Mouse (Mus musculus) embryo, embryonic 10.5 days (tissue): Measurements from ENCODE around the gene Mrpl51.

Source experiments
- DNase-seq: peaks from one replicate; pipeline ENCODE4 v3.0.0-alpha.2; 2015; ENCODE audit warnings: low spot score

The Mrpl51 gene

GRCm38 (mm10) chr6:125191332-125192015 lies at the start of gene Mrpl51, which contains the start of gene Ncapd2:
Mrpl51 (plus strand) TSS chr6:125191801.
Ncapd2 (minus strand) TSS chr6:125191701.
- DNase-seq: peak; percentile 98

- DNase-seq: no peak
Observed at GRCm38 (mm10) chr6:125142436-125142835, 49.2 kb upstream of the Mrpl51 start.

GRCm38 (mm10) chr6:125143128-125143527 lies 48.5 kb upstream of the Mrpl51 start:
- no peak for DNase-seq

- no peak for DNase-seq
Observed at GRCm38 (mm10) chr6:125143904-125144303, 47.7 kb upstream of the Mrpl51 start.

- DNase-seq: peak; percentile 98
Observed at GRCm38 (mm10) chr6:125145001-125145400, 46.6 kb upstream of the Mrpl51 start, which contains the start of gene Iffo1. Iffo1 (plus strand) TSS chr6:125145241.

GRCm38 (mm10) chr6:125145479-125145951 lies 46.1 kb upstream of the Mrpl51 start:
- DNase-seq: no peak

GRCm38 (mm10) chr6:125146148-125146547 lies 45.5 kb upstream of the Mrpl51 start:
- DNase-seq: no peak

GRCm38 (mm10) chr6:125146797-125147196 lies 44.8 kb upstream of the Mrpl51 start:
- DNase-seq: no peak

GRCm38 (mm10) chr6:125147329-125147728 lies 44.3 kb upstream of the Mrpl51 start:
- no peak for DNase-seq

- peak; percentile 26 for DNase-seq
Observed at GRCm38 (mm10) chr6:125148251-125148925, 43.2 kb upstream of the Mrpl51 start.

GRCm38 (mm10) chr6:125148926-125149568 lies 42.6 kb upstream of the Mrpl51 start:
- DNase-seq: no peak

- no peak for DNase-seq
Observed at GRCm38 (mm10) chr6:125149569-125149950, 42.0 kb upstream of the Mrpl51 start.

GRCm38 (mm10) chr6:125152212-125153017 lies 39.2 kb upstream of the Mrpl51 start:
- no peak for DNase-seq

- DNase-seq: no peak
Observed at GRCm38 (mm10) chr6:125153018-125153389, 38.6 kb upstream of the Mrpl51 start.

GRCm38 (mm10) chr6:125153682-125154081 lies 37.9 kb upstream of the Mrpl51 start:
- DNase-seq: no peak

- peak; percentile 31 for DNase-seq
Observed at GRCm38 (mm10) chr6:125154550-125154949, 37.1 kb upstream of the Mrpl51 start.

GRCm38 (mm10) chr6:125155262-125155661 lies 36.3 kb upstream of the Mrpl51 start:
- no peak for DNase-seq

GRCm38 (mm10) chr6:125156491-125156890 lies 35.1 kb upstream of the Mrpl51 start:
- DNase-seq: no peak

- DNase-seq: peak; percentile 80
Observed at GRCm38 (mm10) chr6:125156903-125157614, 34.5 kb upstream of the Mrpl51 start.

GRCm38 (mm10) chr6:125158944-125159492 lies 32.6 kb upstream of the Mrpl51 start:
- no peak for DNase-seq
